Mouse (Mus musculus) lung, embryonic 16.5 days (tissue): ENCODE results near the gene Nufip2. TPM values are rescaled to one million over a fixed set of nuclear protein-coding genes. Genes with fewer than 3 reads are reported as not detected.
"Not testable (repeated sequence)": the region's sequence is repeated elsewhere in the genome, so short reads cannot be mapped to it uniquely, and the experiment has no call there.

Experiments
- ATAC-seq: fragments of 200-750 bp; cut with Nextera tagmentation; 2 replicates; pipeline ENCODE4 v1.8.0; 2017; ENCODE audit warnings: low read depth, mild to moderate bottlenecking, moderate library complexity
- H3K27ac ChIP-seq: fragments of 300-500 bp; sonication (generic); 2 replicates; pipeline ENCODE4 v1.5.1; 2014; ENCODE audit warnings: mild to moderate bottlenecking, control low read depth, low read length
- H3K27me3 ChIP-seq: fragments of 300-500 bp; sonication (generic); 2 replicates; pipeline ENCODE4 v1.6.1; 2014; ENCODE audit warnings: low read depth, low read length, mixed read lengths; ENCODE audit not compliant: control insufficient read depth, insufficient read depth
- H3K36me3 ChIP-seq: fragments of 300-500 bp; sonication (generic); 2 replicates; pipeline ENCODE4 v1.6.1; 2014; ENCODE audit warnings: low read length; ENCODE audit not compliant: control insufficient read depth, insufficient read depth
- H3K4me1 ChIP-seq: fragments of 300-500 bp; sonication (generic); replicated peaks from 2 replicates; pipeline ENCODE4 v1.6.1; 2014; ENCODE audit warnings: low read length, mixed read lengths; ENCODE audit not compliant: control insufficient read depth, insufficient read depth
- H3K4me2 ChIP-seq: fragments of 300-500 bp; sonication (generic); 2 replicates; pipeline ENCODE4 v1.6.1; 2014; ENCODE audit warnings: low read depth, low read length, control low read depth
- H3K4me3 ChIP-seq: fragments of 300-500 bp; sonication (generic); 2 replicates; pipeline ENCODE4 v1.5.1; 2014; ENCODE audit warnings: mild to moderate bottlenecking, low read length, control low read depth
- H3K9ac ChIP-seq: fragments of 300-500 bp; sonication (generic); 2 replicates; pipeline ENCODE4 v1.6.1; 2014; ENCODE audit warnings: low read length, control low read depth
- H3K9me3 ChIP-seq: fragments of 300-500 bp; sonication (generic); 2 replicates; pipeline ENCODE4 v1.6.1; 2016; ENCODE audit warnings: low read length; ENCODE audit not compliant: control insufficient read depth
- WGBS: fragments of 180-500 bp; shearing (Covaris S2); extraction: QIAGEN DNeasy Blood & Tissue Kit; methylation state at CpG from one replicate; pipeline ENCODE4 v1.1.7; 2014; 5-methylcytosine and 5-hydroxymethylcytosine counted together
- polyA plus RNA-seq: library from polyadenylated mRNA; unstranded; fragments of >200 nt; fragmentation: Nextera tagmentation; extraction: Ambion mirVana; gene quantifications from 2 replicates; pipeline ENCODE4 v1.2.1, GENCODE M21; 2015

Gene Nufip2
- polyA plus RNA-seq, 1 experiment from 2014 or later, result 4.3 TPM

DNA sequence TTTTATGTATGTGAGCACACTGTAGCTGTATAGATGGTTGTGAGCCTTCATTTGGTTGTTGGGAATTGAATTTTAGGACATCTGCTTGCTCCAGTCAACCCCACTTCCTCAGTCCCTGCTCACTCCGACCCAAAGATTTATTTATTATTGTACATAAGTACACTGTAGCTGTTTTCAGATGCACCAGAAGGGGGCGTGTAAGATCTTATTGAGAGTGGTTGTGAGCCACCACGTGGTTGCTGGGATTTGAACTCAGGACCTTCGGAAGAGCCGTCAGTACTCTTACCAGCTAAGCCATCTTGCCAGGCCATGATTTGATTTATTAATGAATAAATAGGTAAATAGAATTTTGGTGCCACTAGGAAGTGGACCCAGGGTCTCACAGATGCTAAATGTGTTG lies 20.6 kb upstream of the Nufip2 start:
- 71% methylated on average over 5 of the region's 5 CpGs for WGBS
- not testable (repeated sequence) for H3K4me2 ChIP-seq, H3K27me3 ChIP-seq, ATAC-seq, H3K9ac ChIP-seq, H3K4me1 ChIP-seq, H3K36me3 ChIP-seq, H3K27ac ChIP-seq, H3K4me3 ChIP-seq, H3K9me3 ChIP-seq

DNA sequence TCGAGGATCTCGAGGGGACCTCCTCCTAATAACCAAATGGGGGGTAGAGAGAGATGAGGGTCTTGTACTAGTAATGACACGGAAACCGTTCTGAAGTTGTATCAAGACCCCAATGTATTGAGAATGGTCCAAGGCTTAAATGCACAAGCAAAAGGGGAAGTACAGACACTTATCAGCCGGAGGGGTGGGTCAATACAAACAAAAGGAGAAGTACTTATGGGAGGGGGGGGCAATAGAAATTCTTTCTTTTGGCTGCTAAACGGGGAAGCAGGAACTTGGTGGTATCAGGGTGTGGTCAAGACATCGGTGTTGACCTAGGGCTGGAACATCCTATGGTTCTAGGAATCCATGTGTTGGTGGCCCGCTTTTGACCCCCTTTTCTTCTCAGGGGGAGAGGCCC lies 19.2 kb upstream of the Nufip2 start:
- not testable (repeated sequence) for H3K27ac ChIP-seq, ATAC-seq, H3K4me2 ChIP-seq, H3K27me3 ChIP-seq, H3K9me3 ChIP-seq, H3K36me3 ChIP-seq, H3K4me1 ChIP-seq, H3K9ac ChIP-seq, H3K4me3 ChIP-seq
- WGBS, result 78% methylated on average over 8 of the region's 8 CpGs

DNA sequence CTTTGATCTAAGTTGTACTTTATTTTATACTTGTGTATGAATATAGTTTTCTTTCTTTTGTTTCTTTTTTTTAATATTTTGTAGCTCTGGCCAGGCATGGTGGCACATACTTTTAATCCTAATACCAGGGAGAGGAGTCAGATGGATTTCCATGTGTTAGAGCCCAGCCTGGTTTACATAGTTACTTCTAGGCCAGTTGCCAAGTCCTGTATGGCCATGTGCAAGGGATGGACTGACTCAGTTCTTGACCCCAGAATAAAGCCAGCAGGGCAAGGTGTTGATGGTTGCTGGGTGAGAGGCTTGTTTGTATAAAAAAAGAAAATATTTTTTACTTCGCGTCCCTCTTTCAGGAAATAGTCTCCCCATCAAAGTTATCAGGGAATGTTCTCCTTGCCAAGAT lies 13.2 kb upstream of the Nufip2 start:
- ATAC-seq, result no peak
- WGBS, result 70% methylated on average over 2 of the region's 2 CpGs

DNA sequence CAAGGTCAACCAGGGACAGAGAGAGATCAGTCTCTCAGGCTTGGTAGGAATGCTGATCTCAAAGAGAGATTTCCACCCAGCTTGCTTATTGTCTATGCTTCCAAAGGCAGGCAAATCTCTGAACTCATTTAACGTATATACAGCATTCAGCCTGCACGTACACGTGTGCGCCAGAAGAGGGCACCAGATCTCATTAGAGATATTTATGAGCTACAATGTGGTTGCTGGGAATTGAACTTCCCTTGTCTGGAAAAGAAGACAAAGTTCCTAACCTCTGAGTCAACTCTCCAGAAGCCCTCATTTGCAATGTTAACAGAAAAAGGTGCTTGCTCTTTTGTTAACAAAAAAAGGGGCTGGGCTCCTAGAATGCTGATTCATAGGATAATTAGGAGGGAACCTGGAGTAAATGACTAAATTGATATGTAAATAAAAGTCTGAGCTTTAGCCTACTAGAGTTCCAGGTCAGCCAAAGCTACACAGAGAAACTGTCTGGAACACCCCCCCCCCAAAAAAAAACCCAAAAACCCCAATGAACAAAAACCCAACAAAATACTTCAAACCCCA lies 12.4 kb upstream of the Nufip2 start:
- Histone ChIP-seq H3K9ac (no peak overlapping the region), H3K4me2 (no peak overlapping the region), H3K27ac (no peak overlapping the region), H3K4me1 (no peaks in the 10 kb centered on the region), H3K36me3 (no peaks in the 10 kb centered on the region), H3K9me3 (0 out of 2 replicates have a peak, but pooled peaks cover 4% of the 10 kb centered on the region), H3K4me3 (no peak overlapping the region), H3K27me3 (no peaks in the 10 kb centered on the region)
- WGBS, result 60% methylated on average over 4 of the region's 4 CpGs
- no peak for ATAC-seq

More for the DNA sequence above, 13.2 kb upstream of the Nufip2 start:
- Histone ChIP-seq H3K27ac (no peak overlapping the region), H3K9me3 (0 out of 2 replicates have a peak, but pooled peaks cover 4% of the 10 kb centered on the region), H3K4me3 (no peak overlapping the region), H3K9ac (no peak overlapping the region), H3K4me1 (no peaks in the 10 kb centered on the region), H3K4me2 (no peak overlapping the region), H3K36me3 (no peaks in the 10 kb centered on the region), H3K27me3 (no peaks in the 10 kb centered on the region)

DNA sequence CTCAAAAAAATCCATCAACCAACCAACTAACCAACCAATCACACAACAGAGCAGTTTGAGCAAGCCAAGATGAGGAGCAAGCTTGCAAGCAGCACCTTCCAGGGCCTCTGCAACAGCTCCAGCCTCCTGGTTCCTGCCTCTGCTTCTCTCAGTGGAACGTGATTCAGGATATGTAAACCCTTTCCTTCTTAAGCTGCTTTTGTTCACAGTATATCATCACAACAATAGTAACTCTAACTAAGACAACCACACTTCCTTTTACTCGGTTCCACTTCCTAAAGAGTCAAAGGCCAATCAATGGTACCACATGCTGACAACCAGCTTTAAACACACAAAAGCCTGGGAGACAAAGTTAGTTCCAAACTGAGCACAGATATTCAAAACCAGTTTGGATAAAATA lies 5.9 kb upstream of the Nufip2 start:
- Histone ChIP-seq H3K27me3 (no peaks in the 10 kb centered on the region), H3K9me3 (no peaks in the 10 kb centered on the region), H3K9ac (no peak overlapping the region), H3K27ac (no peak overlapping the region), H3K36me3 (no peaks in the 10 kb centered on the region), H3K4me3 (no peak overlapping the region), H3K4me2 (no peak overlapping the region), H3K4me1 (no peaks in the 10 kb centered on the region)
- 31% methylated on average over 2 of the region's 2 CpGs for WGBS
- ATAC-seq, result no peak

DNA sequence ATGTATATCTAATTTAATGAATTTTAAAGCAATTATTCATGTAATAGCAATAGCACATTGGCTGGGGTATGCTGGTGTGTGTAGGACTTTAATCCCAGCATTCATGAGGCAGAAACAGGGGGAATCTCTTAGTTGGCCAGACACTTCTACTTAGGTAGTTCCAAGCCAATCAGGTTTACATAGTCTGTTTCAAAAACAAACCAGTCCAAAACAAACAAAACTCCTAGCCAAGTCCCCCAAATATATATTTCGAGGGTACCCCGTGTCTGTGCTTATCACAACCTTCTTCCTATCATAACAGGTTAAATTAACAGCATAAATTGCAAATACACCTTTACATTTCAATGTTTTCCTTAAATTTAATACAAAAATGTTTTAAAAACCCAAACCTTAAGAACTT lies 1.1 kb upstream of the Nufip2 start:
- Histone ChIP-seq H3K9me3 (no peaks in the 10 kb centered on the region), H3K4me1 (peaks cover 7% of the 10 kb centered on the region; the same call in 1 of the 2 replicates), H3K27ac (no peak overlapping the region), H3K9ac (no peak overlapping the region), H3K27me3 (no peaks in the 10 kb centered on the region), H3K4me3 (no peak overlapping the region), H3K36me3 (no peaks in the 10 kb centered on the region), H3K4me2 (no peak overlapping the region)
- 68% methylated on average over 2 of the region's 2 CpGs for WGBS
- ATAC-seq, result no peak

- 1% methylated on average over 12 of the region's 30 CpGs for WGBS
- H3K27me3 ChIP-seq, result no peaks in the 10 kb centered on the region
- no peaks in the 10 kb centered on the region for H3K9me3 ChIP-seq
- H3K27ac ChIP-seq, result peak overlapping the region; percentile 97
- peaks cover 7% of the 10 kb centered on the region; the same call in 1 of the 2 replicates for H3K4me1 ChIP-seq
- peak overlapping the region; percentile 100 for H3K4me3 ChIP-seq
- peak overlapping the region; percentile 54 for H3K4me2 ChIP-seq
- peak overlapping the region; percentile 99 for H3K9ac ChIP-seq
- H3K36me3 ChIP-seq, result peaks cover under 1% of the 10 kb centered on the region; the same call in 1 of the 2 replicates
- ATAC-seq, result peak; percentile 47
These were observed 438 bp downstream of the Nufip2 start for GRCm38 (mm10) chr11:77686346-77686840.

DNA sequence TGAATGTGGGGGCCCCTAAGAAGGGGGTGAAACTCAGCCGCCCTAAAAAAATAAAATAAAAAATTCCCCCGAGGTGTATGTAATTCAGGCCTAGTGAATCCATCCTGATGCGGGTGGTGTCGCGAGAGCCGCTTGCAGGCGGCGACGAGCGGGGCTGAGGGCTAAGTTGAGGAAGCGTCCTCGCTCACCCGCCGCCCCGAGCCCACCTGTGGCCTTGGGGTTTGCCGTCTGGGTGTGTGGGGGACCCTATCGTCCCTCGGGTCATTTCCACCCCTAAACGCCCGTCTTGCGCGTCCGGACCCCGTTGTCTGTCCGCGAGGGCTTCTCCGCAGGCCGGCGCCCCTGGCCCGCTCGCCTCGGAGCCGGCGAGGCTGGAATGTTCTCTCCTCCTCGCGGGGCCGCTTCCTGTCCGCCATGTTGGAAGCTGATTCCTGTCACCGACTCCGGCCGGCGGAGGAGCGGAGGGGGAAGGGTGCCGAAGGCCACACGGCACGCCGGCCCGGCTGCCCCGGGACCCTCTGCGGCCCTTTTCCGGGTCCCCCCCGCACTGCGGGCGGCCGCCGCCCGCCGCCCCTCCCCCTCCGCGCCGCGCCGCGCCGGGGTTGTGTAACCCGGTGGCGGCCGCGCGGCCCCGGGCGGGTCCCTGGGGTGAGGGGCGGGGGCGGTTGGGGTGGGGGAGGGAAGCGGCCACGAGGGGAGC lies 1.0 kb downstream of the Nufip2 start:
- H3K4me3 ChIP-seq, result peak overlapping the region; percentile 100
- no peaks in the 10 kb centered on the region for H3K27me3 ChIP-seq
- under 1% methylated on average over 44 of the region's 76 CpGs for WGBS
- H3K27ac ChIP-seq, result peak overlapping the region; percentile 97
- peaks cover 7% of the 10 kb centered on the region; the same call in 1 of the 2 replicates for H3K4me1 ChIP-seq
- peak overlapping the region; percentile 80 for H3K4me2 ChIP-seq
- H3K36me3 ChIP-seq, result peaks cover 6% of the 10 kb centered on the region
- H3K9me3 ChIP-seq, result no peaks in the 10 kb centered on the region
- peak; percentile 53 for ATAC-seq
- peak overlapping the region; percentile 99 for H3K9ac ChIP-seq

- Histone ChIP-seq H3K27ac (peak overlapping the region; percentile 97), H3K36me3 (peaks cover 12% of the 10 kb centered on the region), H3K4me2 (peak overlapping the region; percentile 80), H3K9ac (peak overlapping the region; percentile 99), H3K27me3 (no peaks in the 10 kb centered on the region), H3K4me1 (peaks cover 7% of the 10 kb centered on the region; the same call in 1 of the 2 replicates), H3K4me3 (peak overlapping the region; percentile 100), H3K9me3 (no peaks in the 10 kb centered on the region)
- no peak for ATAC-seq
- under 1% methylated on average over 36 of the region's 40 CpGs for WGBS
These were observed 1.7 kb downstream of the Nufip2 start for GRCm38 (mm10) chr11:77687541-77688131.
